Mouse (Mus musculus): ENCODE data around the gene Atn1.

DNA sequence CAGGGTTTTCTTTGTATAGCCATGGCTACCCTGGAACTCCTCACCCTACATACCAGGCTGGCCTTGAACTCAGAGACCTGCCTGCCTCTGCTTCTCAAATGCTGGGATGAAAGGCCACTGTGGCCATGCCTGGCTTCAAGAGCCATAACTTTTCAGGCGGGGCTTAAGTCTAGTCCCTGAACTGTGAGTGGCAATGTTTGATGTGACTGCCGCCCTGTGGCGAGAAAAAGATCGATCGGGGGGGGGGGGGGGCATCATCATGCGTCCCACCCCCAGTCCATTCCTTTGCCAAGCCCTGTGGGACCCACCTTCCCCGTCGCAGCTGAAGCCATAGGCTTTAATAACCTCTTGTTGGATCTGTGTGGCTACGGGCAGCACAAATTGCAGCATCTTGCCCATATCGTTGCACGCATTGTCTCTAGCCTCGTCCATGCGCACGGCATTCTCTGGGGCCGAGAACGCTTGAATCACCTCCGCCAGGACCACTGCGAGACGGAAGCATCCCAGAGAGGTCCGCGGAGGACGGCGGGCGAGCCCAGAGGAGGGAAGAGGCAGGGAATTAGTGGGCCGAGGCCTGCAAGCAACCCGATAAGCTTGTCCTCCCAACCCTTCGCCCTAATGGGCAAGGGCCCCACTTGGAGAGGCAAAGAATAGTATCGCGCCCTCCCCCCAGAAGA, 16.0 kb downstream of the Atn1 start:
- TF ChIP-seq POLR2A (IDR thresholded peaks at IDR 0.05; ENCODE audit: low read depth, low read length) (peak; percentile 2), CTCF (conservative IDR thresholded peaks at IDR 0.05; ENCODE audit: insufficient read depth, insufficient read length, low read depth, low read length) (peak; percentile 49; the same call in 1 of the 2 replicates)
